Mouse (Mus musculus): Measurements from ENCODE around the gene Hist1h4d. TPM values are rescaled to one million over a fixed set of nuclear protein-coding genes. Genes with fewer than 3 reads are reported as not detected.
A peak's percentile ranks its signal among the peaks of the same experiment; 100 is the strongest.
"Not testable (repeated sequence)": the region's sequence is repeated elsewhere in the genome, so short reads cannot be mapped to it uniquely, and the experiment has no call there.

The Hist1h4d gene
- polyA plus RNA-seq, 1 experiment from 2014 or later, result 51.7 TPM

GRCm38 (mm10) chr13:23555839-23556416, 25.5 kb upstream of the Hist1h4d start:
- ATAC-seq (replicated peaks; ENCODE audit: insufficient number of reproducible peaks, low FRiP score, low TSS enrichment), result peak; percentile 66
- peak overlapping the region; percentile 86 for H3K4me2 ChIP-seq
- no peaks in the 10 kb centered on the region for H3K9me3 ChIP-seq (replicated peaks; ENCODE audit: control insufficient read depth, low read length)
- H3K36me3 ChIP-seq (ENCODE audit: control insufficient read depth, insufficient read depth, low read length), result no peaks in the 10 kb centered on the region
- H3K4me3 ChIP-seq (ENCODE audit: low read depth, low read length), result peak overlapping the region; percentile 60
- peaks cover 7% of the 10 kb centered on the region; the same call in 1 of the 2 replicates for H3K4me1 ChIP-seq (ENCODE audit: control insufficient read depth, insufficient read depth, low read length)
- 1% methylated on average over 18 of the region's 18 CpGs for WGBS (ENCODE audit: insufficient replicate concordance)
- peak overlapping the region; percentile 93 for H3K9ac ChIP-seq (ENCODE audit: low read depth, low read length)
- H3K27me3 ChIP-seq (ENCODE audit: control insufficient read depth, insufficient read depth, low read length), result no peaks in the 10 kb centered on the region
- peak overlapping the region; percentile 98 for H3K27ac ChIP-seq (ENCODE audit: low read depth, low read length)

GRCm38 (mm10) chr13:23556906-23557305, 24.5 kb upstream of the Hist1h4d start:
- Histone ChIP-seq H3K27ac (ENCODE audit: low read depth, low read length) (peak overlapping the region; percentile 54; the same call in 1 of the 2 replicates), H3K36me3 (ENCODE audit: control insufficient read depth, insufficient read depth, low read length) (no peaks in the 10 kb centered on the region), H3K4me2 (peak overlapping the region; percentile 86), H3K9me3 (replicated peaks; ENCODE audit: control insufficient read depth, low read length) (no peaks in the 10 kb centered on the region), H3K9ac (ENCODE audit: low read depth, low read length) (0 out of 2 replicates have a peak overlapping the region, but pooled peaks have one; percentile 8), H3K4me3 (ENCODE audit: low read depth, low read length) (no peak overlapping the region), H3K4me1 (ENCODE audit: control insufficient read depth, insufficient read depth, low read length) (peaks cover 7% of the 10 kb centered on the region; the same call in 1 of the 2 replicates), H3K27me3 (ENCODE audit: control insufficient read depth, insufficient read depth, low read length) (no peaks in the 10 kb centered on the region)
- ATAC-seq (replicated peaks; ENCODE audit: insufficient number of reproducible peaks, low FRiP score, low TSS enrichment), result no peak
- WGBS (ENCODE audit: insufficient replicate concordance), result 73% methylated on average over 3 of the region's 3 CpGs

GRCm38 (mm10) chr13:23560699-23561098, 20.7 kb upstream of the Hist1h4d start:
- H3K4me3 ChIP-seq (ENCODE audit: low read depth, low read length); H3K4me2 ChIP-seq; H3K27ac ChIP-seq (ENCODE audit: low read depth, low read length); H3K36me3 ChIP-seq (ENCODE audit: control insufficient read depth, insufficient read depth, low read length); H3K27me3 ChIP-seq (ENCODE audit: control insufficient read depth, insufficient read depth, low read length); H3K9me3 ChIP-seq (replicated peaks; ENCODE audit: control insufficient read depth, low read length); H3K9ac ChIP-seq (ENCODE audit: low read depth, low read length); H3K4me1 ChIP-seq (ENCODE audit: control insufficient read depth, insufficient read depth, low read length); ATAC-seq (replicated peaks; ENCODE audit: insufficient number of reproducible peaks, low FRiP score, low TSS enrichment): not testable (repeated sequence)
- 33% methylated on average over 2 of the region's 2 CpGs for WGBS (ENCODE audit: insufficient replicate concordance)

GRCm38 (mm10) chr13:23561531-23561882, 19.9 kb upstream of the Hist1h4d start:
- not testable (repeated sequence) for H3K4me1 ChIP-seq (ENCODE audit: control insufficient read depth, insufficient read depth, low read length)

GRCm38 (mm10) chr13:23561883-23562659, 19.3 kb upstream of the Hist1h4d start, which contains the start of gene Hist1h3e:
Hist1h3e (minus strand) TSS chr13:23562369.
- under 1% methylated on average over 53 of the region's 67 CpGs for WGBS (ENCODE audit: insufficient replicate concordance)
- not testable (repeated sequence) for H3K36me3 ChIP-seq (ENCODE audit: control insufficient read depth, insufficient read depth, low read length)
- ATAC-seq (replicated peaks; ENCODE audit: insufficient number of reproducible peaks, low FRiP score, low TSS enrichment), result peak; percentile 88

More at GRCm38 (mm10) chr13:23561531-23561882, 19.9 kb upstream of the Hist1h4d start:
- ATAC-seq (replicated peaks; ENCODE audit: insufficient number of reproducible peaks, low FRiP score, low TSS enrichment); H3K36me3 ChIP-seq (ENCODE audit: control insufficient read depth, insufficient read depth, low read length); H3K27me3 ChIP-seq (ENCODE audit: control insufficient read depth, insufficient read depth, low read length); H3K9me3 ChIP-seq (replicated peaks; ENCODE audit: control insufficient read depth, low read length): not testable (repeated sequence)
- Histone ChIP-seq H3K4me3 (ENCODE audit: low read depth, low read length) (peak overlapping the region; percentile 42), H3K4me2 (peak overlapping the region; percentile 79), H3K27ac (ENCODE audit: low read depth, low read length) (peak overlapping the region; percentile 97), H3K9ac (ENCODE audit: low read depth, low read length) (peak overlapping the region; percentile 43; the same call in 1 of the 2 replicates)
- 0% methylated on average over 2 of the region's 5 CpGs for WGBS (ENCODE audit: insufficient replicate concordance)

GRCm38 (mm10) chr13:23562699-23563462, 18.5 kb upstream of the Hist1h4d start:
- Histone ChIP-seq H3K36me3 (ENCODE audit: control insufficient read depth, insufficient read depth, low read length) (no peaks in the 10 kb centered on the region), H3K9ac (ENCODE audit: low read depth, low read length) (peak overlapping the region; percentile 77), H3K4me2 (peak overlapping the region; percentile 79), H3K4me3 (ENCODE audit: low read depth, low read length) (peak overlapping the region; percentile 42), H3K9me3 (replicated peaks; ENCODE audit: control insufficient read depth, low read length) (no peaks in the 10 kb centered on the region), H3K27me3 (ENCODE audit: control insufficient read depth, insufficient read depth, low read length) (no peaks in the 10 kb centered on the region), H3K4me1 (ENCODE audit: control insufficient read depth, insufficient read depth, low read length) (no peaks in the 10 kb centered on the region), H3K27ac (ENCODE audit: low read depth, low read length) (peak overlapping the region; percentile 97)
- WGBS (ENCODE audit: insufficient replicate concordance), result 3% methylated on average over 18 of the region's 18 CpGs
- peak; percentile 55; the same call in 1 of the 2 replicates for ATAC-seq (replicated peaks; ENCODE audit: insufficient number of reproducible peaks, low FRiP score, low TSS enrichment)

More at GRCm38 (mm10) chr13:23561883-23562659, 19.3 kb upstream of the Hist1h4d start, which contains the start of gene Hist1h3e:
- peak within 1 kb of the TSS; percentile 77 for H3K9ac ChIP-seq (ENCODE audit: low read depth, low read length)
- not testable (repeated sequence) for H3K9me3 ChIP-seq (replicated peaks; ENCODE audit: control insufficient read depth, low read length); H3K27me3 ChIP-seq (ENCODE audit: control insufficient read depth, insufficient read depth, low read length); H3K4me1 ChIP-seq (ENCODE audit: control insufficient read depth, insufficient read depth, low read length)
- peak within 1 kb of the TSS; percentile 97 for H3K27ac ChIP-seq (ENCODE audit: low read depth, low read length)
- peak within 1 kb of the TSS; percentile 42 for H3K4me3 ChIP-seq (ENCODE audit: low read depth, low read length)
- H3K4me2 ChIP-seq, result peak within 1 kb of the TSS; percentile 79

- no peak overlapping the region for H3K27ac ChIP-seq (ENCODE audit: low read depth, low read length)
Observed at GRCm38 (mm10) chr13:23564482-23564881, 16.9 kb upstream of the Hist1h4d start.

GRCm38 (mm10) chr13:23570261-23571021, 11.0 kb upstream of the Hist1h4d start:
- peak overlapping the region; percentile 75 for H3K4me2 ChIP-seq
- peak overlapping the region; percentile 51 for H3K4me3 ChIP-seq (ENCODE audit: low read depth, low read length)
- peak; percentile 5; the same call in 1 of the 2 replicates for ATAC-seq (replicated peaks; ENCODE audit: insufficient number of reproducible peaks, low FRiP score, low TSS enrichment)
- not testable (repeated sequence) for H3K36me3 ChIP-seq (ENCODE audit: control insufficient read depth, insufficient read depth, low read length); H3K4me1 ChIP-seq (ENCODE audit: control insufficient read depth, insufficient read depth, low read length); H3K9me3 ChIP-seq (replicated peaks; ENCODE audit: control insufficient read depth, low read length); H3K27me3 ChIP-seq (ENCODE audit: control insufficient read depth, insufficient read depth, low read length)
- 4% methylated on average over 23 of the region's 41 CpGs for WGBS (ENCODE audit: insufficient replicate concordance)
- H3K9ac ChIP-seq (ENCODE audit: low read depth, low read length), result peak overlapping the region; percentile 62
- H3K27ac ChIP-seq (ENCODE audit: low read depth, low read length), result peak overlapping the region; percentile 96

More at GRCm38 (mm10) chr13:23564482-23564881, 16.9 kb upstream of the Hist1h4d start:
- WGBS (ENCODE audit: insufficient replicate concordance), result 76% methylated on average over 2 of the region's 2 CpGs
- H3K36me3 ChIP-seq (ENCODE audit: control insufficient read depth, insufficient read depth, low read length), result no peaks in the 10 kb centered on the region
- H3K9me3 ChIP-seq (replicated peaks; ENCODE audit: control insufficient read depth, low read length), result no peaks in the 10 kb centered on the region
- H3K4me2 ChIP-seq, result no peak overlapping the region
- H3K9ac ChIP-seq (ENCODE audit: low read depth, low read length), result no peak overlapping the region
- no peak overlapping the region for H3K4me3 ChIP-seq (ENCODE audit: low read depth, low read length)
- no peak for ATAC-seq (replicated peaks; ENCODE audit: insufficient number of reproducible peaks, low FRiP score, low TSS enrichment)
- H3K4me1 ChIP-seq (ENCODE audit: control insufficient read depth, insufficient read depth, low read length), result no peaks in the 10 kb centered on the region
- H3K27me3 ChIP-seq (ENCODE audit: control insufficient read depth, insufficient read depth, low read length), result no peaks in the 10 kb centered on the region

Data from heart, embryonic 11.5 days (tissue).